ENCODE assay signal across 8 mouse cellular contexts in genomic region chr14:25505201-25505671, GRCm38 (mm10). TPM values are rescaled to one million over a fixed set of nuclear protein-coding genes. Genes with fewer than 3 reads are reported as not detected.
DNase-seq lines count a peak whose midpoint lies in the region; ATAC-seq and TF ChIP-seq lines count a peak whose summit lies in the region.

No protein-coding gene starts in this region.

- no peak overlapping the region; the same call in 1 of the 2 replicates for H3K27ac ChIP-seq in hindbrain, embryonic 15.5 days (replicated peaks)
- no peak overlapping the region for H3K27ac ChIP-seq in hindbrain, postnatal 0 days
- H3K27ac ChIP-seq in intestine, embryonic 14.5 days (ENCODE audit: low read depth): 0 out of 2 replicates have a peak overlapping the region, but pooled peaks have one; percentile 5
- no peak overlapping the region for H3K27ac ChIP-seq in layer of hippocampus, adult 2 months

- H3K27me3 ChIP-seq in hindbrain, embryonic 15.5 days: no peaks in the 10 kb centered on the region
- H3K27me3 ChIP-seq in hindbrain, postnatal 0 days (ENCODE audit: insufficient read depth, low read length): no peaks in the 10 kb centered on the region
- H3K27me3 ChIP-seq in intestine, embryonic 14.5 days (replicated peaks; ENCODE audit: control insufficient read depth, insufficient read depth, low read length): no peaks in the 10 kb centered on the region

- DNase-seq in hindbrain, postnatal 0 days (ENCODE audit: low spot score): no peak
- DNase-seq in adrenal gland, adult 18-20 months (ENCODE audit: low spot score in 2 of 2): peak; percentile 55 to 68
- no peak for DNase-seq in intestine, embryonic 14.5 days (ENCODE audit: low spot score)
- DNase-seq in lung, postnatal 4 days: peak; percentile 58 to 87
- no peak for DNase-seq in layer of hippocampus, adult 2 months (ENCODE audit: low spot score in 2 of 2)
- no peak for DNase-seq in thymus, postnatal 14 days
- no peak for DNase-seq in frontal cortex, postnatal 25 days (ENCODE audit: low spot score in 2 of 2)

- no peak overlapping the region for H3K4me3 ChIP-seq in hindbrain, embryonic 15.5 days
- no peak overlapping the region for H3K4me3 ChIP-seq in hindbrain, postnatal 0 days (ENCODE audit: low read length)
- H3K4me3 ChIP-seq in intestine, embryonic 14.5 days (ENCODE audit: low read depth, low read length): no peak overlapping the region
- no peak overlapping the region for H3K4me3 ChIP-seq in layer of hippocampus, adult 2 months

- H3K9ac ChIP-seq in hindbrain, embryonic 15.5 days: no peak overlapping the region
- no peak overlapping the region; the same call in 1 of the 2 replicates for H3K9ac ChIP-seq in hindbrain, postnatal 0 days (replicated peaks; ENCODE audit: low read length)
- no peak overlapping the region for H3K9ac ChIP-seq in intestine, embryonic 14.5 days (ENCODE audit: low read length)

- WGBS in hindbrain, embryonic 15.5 days: 69% methylated on average over 6 of the region's 6 CpGs
- WGBS in hindbrain, postnatal 0 days: 64% methylated on average over 5 of the region's 6 CpGs
- WGBS in intestine, embryonic 14.5 days: 47% methylated on average over 6 of the region's 6 CpGs

- no peak for TF ChIP-seq CTCF in hindbrain, postnatal 0 days (IDR thresholded peaks at IDR 0.05; ENCODE audit: low read depth)
- no peak for TF ChIP-seq CTCF in layer of hippocampus, adult 2 months (conservative IDR thresholded peaks at IDR 0.05)

- peaks cover 15% of the 10 kb centered on the region for H3K36me3 ChIP-seq in hindbrain, embryonic 15.5 days
- H3K36me3 ChIP-seq in hindbrain, postnatal 0 days (ENCODE audit: insufficient read depth, low read length): peaks cover 5% of the 10 kb centered on the region; the same call in 1 of the 2 replicates
- H3K36me3 ChIP-seq in intestine, embryonic 14.5 days (ENCODE audit: control insufficient read depth, insufficient read depth, low read length): peaks cover 67% of the 10 kb centered on the region

- peaks cover 45% of the 10 kb centered on the region for H3K4me1 ChIP-seq in hindbrain, embryonic 15.5 days (replicated peaks)
- peaks cover 17% of the 10 kb centered on the region for H3K4me1 ChIP-seq in hindbrain, postnatal 0 days (ENCODE audit: insufficient read depth, low read length)
- peaks cover 26% of the 10 kb centered on the region for H3K4me1 ChIP-seq in intestine, embryonic 14.5 days (replicated peaks; ENCODE audit: control insufficient read depth, insufficient read depth, low read length)

- peak; percentile 20; the same call in 1 of the 2 replicates for ATAC-seq in hindbrain, embryonic 15.5 days (ENCODE audit: low FRiP score, low read depth)
- ATAC-seq in hindbrain, postnatal 0 days: no peak
- ATAC-seq in intestine, embryonic 14.5 days (replicated peaks; ENCODE audit: low FRiP score, low TSS enrichment, low read depth): no peak

- H3K9me3 ChIP-seq in hindbrain, embryonic 15.5 days: no peaks in the 10 kb centered on the region
- H3K9me3 ChIP-seq in hindbrain, postnatal 0 days (ENCODE audit: low read length): no peaks in the 10 kb centered on the region
- H3K9me3 ChIP-seq in intestine, embryonic 14.5 days (ENCODE audit: control insufficient read depth, low read length): no peaks in the 10 kb centered on the region

- no peak overlapping the region for H3K4me2 ChIP-seq in hindbrain, embryonic 15.5 days
- H3K4me2 ChIP-seq in hindbrain, postnatal 0 days (ENCODE audit: low read depth, low read length): no peak overlapping the region
- no peak overlapping the region for H3K4me2 ChIP-seq in intestine, embryonic 14.5 days (ENCODE audit: low read length)

RNA-seq across cellular contexts. Expression of gene Zmiz1, which starts 46.3 kb away (rescaled TPM):
- polyA plus RNA-seq in hindbrain, embryonic 15.5 days (2015; fragmentation: Nextera tagmentation; extraction: Ambion mirVana): 70.9 and 72.6 TPM in 2 replicates
- 129 and 135 TPM in 2 replicates for total RNA-seq in hindbrain, postnatal 0 days (2014; rRNA removed)
- polyA plus RNA-seq in hindbrain, postnatal 0 days (2015; fragmentation: Nextera tagmentation; extraction: Ambion mirVana): 41.9 and 50.6 TPM in 2 replicates
- 100 to 1,000 TPM in 1 of 2 experiments, 10 to 100 TPM in 1; 89.1 to 116 TPM for total RNA-seq in adrenal gland, adult 18-20 months (2021)
- polyA plus RNA-seq in intestine, embryonic 14.5 days (2014; fragmentation: Nextera tagmentation; extraction: Ambion mirVana): 37.4 and 39.0 TPM in 2 replicates
- total RNA-seq in layer of hippocampus, adult 2 months (2021): 10 to 100 TPM; 87.7 to 99.3 TPM

Comparison
In these comparisons a context has a peak if more than half of its experiments do, and no peak if none do; other contexts are left out.
1. DNase-seq: peak in adrenal gland, adult 18-20 months (2 of 2) and lung, postnatal 4 days (2 of 2); none in hindbrain, postnatal 0 days (single experiment), intestine, embryonic 14.5 days (single experiment), layer of hippocampus, adult 2 months (0 of 2), thymus, postnatal 14 days (single experiment) and frontal cortex, postnatal 25 days (0 of 2).